Mouse (Mus musculus) embryonic facial prominence, embryonic 14.5 days (tissue): ENCODE measurements around the gene Tiam2. TPM values are rescaled to one million over a fixed set of nuclear protein-coding genes. Genes with fewer than 3 reads are reported as not detected.

Source experiments
- ATAC-seq: fragments of 200-750 bp; cut with Nextera tagmentation; 2 replicates; pipeline ENCODE4 v1.8.0; 2017; ENCODE audit warnings: low read depth, moderate number of reproducible peaks, moderate TSS enrichment
- DNase-seq: peaks from one replicate; pipeline ENCODE4 v3.0.0-alpha.2; 2015; ENCODE audit warnings: low spot score
- H3K27ac ChIP-seq: fragments of 300-500 bp; sonication (generic); replicated peaks from 2 replicates; pipeline ENCODE4 v1.5.1; 2014; ENCODE audit warnings: low read depth, mild to moderate bottlenecking, low read length, moderate library complexity
- H3K27me3 ChIP-seq: fragments of 300-500 bp; sonication (generic); replicated peaks from 2 replicates; pipeline ENCODE4 v1.6.1; 2014; ENCODE audit warnings: low read length; ENCODE audit not compliant: control insufficient read depth, insufficient read depth
- H3K36me3 ChIP-seq: fragments of 300-500 bp; sonication (generic); 2 replicates; pipeline ENCODE4 v1.6.1; 2014; ENCODE audit warnings: low read length, mixed read lengths; ENCODE audit not compliant: control insufficient read depth, insufficient read depth
- H3K4me1 ChIP-seq: fragments of 300-500 bp; sonication (generic); 2 replicates; pipeline ENCODE4 v1.6.1; 2014; ENCODE audit warnings: antibody characterized with exemption, low read length; ENCODE audit not compliant: control insufficient read depth, insufficient read depth
- H3K4me2 ChIP-seq: fragments of 300-500 bp; sonication (generic); 2 replicates; pipeline ENCODE4 v1.6.1; 2014; ENCODE audit warnings: low read depth, mild to moderate bottlenecking, low read length, moderate library complexity, mixed read lengths
- H3K4me3 ChIP-seq: fragments of 300-500 bp; sonication (generic); 2 replicates; pipeline ENCODE4 v1.5.1; 2014; ENCODE audit warnings: low read depth, mild to moderate bottlenecking, low read length
- H3K9ac ChIP-seq: fragments of 300-500 bp; sonication (generic); 2 replicates; pipeline ENCODE4 v1.6.1; 2014; ENCODE audit warnings: low read depth, mild to moderate bottlenecking, low read length, moderate library complexity, mixed read lengths
- H3K9me3 ChIP-seq: fragments of 300-500 bp; sonication (generic); 2 replicates; pipeline ENCODE4 v1.6.1; 2016; ENCODE audit warnings: low read length; ENCODE audit not compliant: control insufficient read depth
- WGBS: fragments of 180-500 bp; shearing (Covaris S2); extraction: QIAGEN DNeasy Blood & Tissue Kit; methylation state at CpG from one replicate; pipeline ENCODE4 v1.1.7; 2014; 5-methylcytosine and 5-hydroxymethylcytosine counted together
- polyA plus RNA-seq: library from polyadenylated mRNA; unstranded; fragments of >200 nt; fragmentation: Nextera tagmentation; extraction: Ambion mirVana; gene quantifications from 2 replicates; pipeline ENCODE4 v1.2.1, GENCODE M21; 2014

The Tiam2 gene
- polyA plus RNA-seq, 1 experiment from 2014 or later = 19.9 TPM

DNA sequence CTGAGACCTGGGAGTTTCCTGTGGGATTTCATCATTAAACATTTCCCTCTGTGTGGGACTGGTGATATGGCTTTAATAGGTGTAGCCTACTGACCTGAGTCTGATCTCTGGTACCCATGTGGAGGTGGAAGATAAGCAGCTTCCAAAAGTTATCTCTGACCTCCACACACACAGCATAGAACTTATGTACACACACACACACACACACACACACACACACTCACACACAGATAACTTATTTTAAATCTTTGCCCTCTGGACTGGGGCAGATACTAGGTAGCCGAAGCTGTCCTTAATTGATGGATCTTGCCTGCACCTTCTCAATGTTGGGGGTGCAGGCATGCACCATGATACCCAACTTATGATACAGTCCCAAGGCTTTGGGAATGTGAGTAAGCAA lies 108.9 kb downstream of the Tiam2 start:
- no peak for ATAC-seq
- 56% methylated on average over 1 of the region's 1 CpGs for WGBS

DNA sequence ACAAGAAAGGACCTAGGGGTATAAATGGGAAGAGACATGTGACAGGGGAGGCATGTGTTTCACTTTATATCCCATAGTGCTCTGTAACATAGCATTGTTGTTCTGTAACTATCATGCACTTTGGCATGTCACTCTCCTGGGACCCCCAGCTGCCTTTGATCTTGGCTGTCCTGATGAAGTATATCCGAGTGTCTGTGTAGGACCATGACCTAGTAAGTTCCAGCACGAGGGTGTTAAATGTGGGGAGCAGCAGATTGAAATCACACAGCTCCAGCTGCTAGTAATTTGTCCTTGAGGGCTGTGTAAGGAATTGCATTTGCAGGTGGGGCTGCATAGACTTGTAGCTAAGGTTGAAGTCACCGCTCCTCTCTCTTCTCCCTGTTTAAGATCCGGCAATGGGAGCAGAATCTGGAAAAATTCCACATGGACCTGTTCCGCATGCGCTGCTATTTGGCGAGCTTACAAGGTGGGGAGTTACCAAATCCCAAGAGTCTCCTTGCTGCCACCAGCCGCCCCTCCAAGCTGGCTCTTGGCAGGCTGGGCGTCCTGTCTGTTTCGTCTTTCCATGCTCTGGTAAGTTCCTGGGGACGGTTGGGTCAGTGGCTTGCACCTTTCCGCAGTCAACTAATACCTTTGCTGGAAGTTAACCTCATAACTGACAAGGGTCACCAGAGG lies 110.6 kb downstream of the Tiam2 start:
- Histone ChIP-seq H3K9ac (no peak overlapping the region), H3K27me3 (no peaks in the 10 kb centered on the region), H3K4me3 (no peak overlapping the region), H3K27ac (no peak overlapping the region), H3K36me3 (peaks cover 34% of the 10 kb centered on the region), H3K4me1 (0 out of 2 replicates have a peak, but pooled peaks cover 6% of the 10 kb centered on the region), H3K4me2 (no peak overlapping the region), H3K9me3 (no peaks in the 10 kb centered on the region)
- DNase-seq (peak; percentile 35), ATAC-seq (no peak)
- WGBS = 53% methylated on average over 12 of the region's 12 CpGs

More for the DNA sequence above, 108.9 kb downstream of the Tiam2 start:
- Histone ChIP-seq H3K4me3 (no peak overlapping the region), H3K36me3 (peaks cover 35% of the 10 kb centered on the region), H3K4me2 (no peak overlapping the region), H3K9ac (no peak overlapping the region), H3K27ac (no peak overlapping the region), H3K27me3 (no peaks in the 10 kb centered on the region), H3K9me3 (no peaks in the 10 kb centered on the region), H3K4me1 (0 out of 2 replicates have a peak, but pooled peaks cover 6% of the 10 kb centered on the region)
- no peak for DNase-seq

DNA sequence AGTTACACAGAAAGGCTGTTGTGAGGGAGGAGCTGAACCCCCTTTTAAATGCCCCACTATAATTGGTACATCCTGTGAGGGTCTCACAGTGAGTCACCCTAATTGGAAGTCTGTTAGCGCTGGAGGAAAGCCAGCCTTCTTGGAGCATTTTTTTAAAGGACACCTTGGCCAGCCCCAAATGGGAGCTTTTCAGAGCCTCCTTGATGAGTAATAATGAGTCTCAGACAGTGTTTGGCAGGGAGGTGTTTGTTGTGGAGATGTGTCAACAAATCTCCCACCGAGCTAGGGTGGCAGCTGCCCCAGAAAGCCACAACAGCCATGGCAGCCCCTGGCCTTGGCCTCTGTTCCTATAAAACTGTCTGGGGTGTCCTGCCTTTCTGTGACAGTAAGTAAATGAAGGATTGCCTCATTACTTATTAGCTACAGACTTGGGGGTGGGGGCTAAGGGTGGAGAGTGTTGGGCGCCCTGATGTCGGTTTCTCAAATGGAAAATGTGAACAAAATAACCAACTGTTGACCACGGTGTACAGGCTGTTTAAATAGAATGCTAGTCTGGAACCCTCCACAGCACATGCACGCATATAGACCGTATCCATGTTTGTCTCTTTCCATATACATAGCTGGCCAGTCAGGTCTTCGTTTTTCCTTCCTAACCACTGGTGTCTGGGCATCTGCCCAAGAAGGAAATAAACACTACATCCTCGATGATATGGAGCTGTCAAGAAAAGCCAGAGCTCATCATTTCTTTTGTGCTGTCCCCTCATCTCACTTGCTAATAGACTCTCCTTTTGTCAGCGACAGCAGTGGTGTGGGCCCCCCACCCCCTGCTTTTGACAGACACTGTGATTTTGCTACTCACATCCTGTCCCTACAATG lies 116.4 kb downstream of the Tiam2 start:
- Histone ChIP-seq H3K27me3 (no peaks in the 10 kb centered on the region), H3K4me3 (no peak overlapping the region), H3K9me3 (no peaks in the 10 kb centered on the region), H3K4me2 (no peak overlapping the region), H3K36me3 (peaks cover 22% of the 10 kb centered on the region), H3K9ac (no peak overlapping the region), H3K27ac (0 out of 2 replicates have a peak overlapping the region, but pooled peaks have one; percentile 6), H3K4me1 (peaks cover 5% of the 10 kb centered on the region; the same call in 1 of the 2 replicates)
- peak; percentile 76 for DNase-seq
- ATAC-seq = peak; percentile 64; the same call in 1 of the 2 replicates
- 62% methylated on average over 10 of the region's 10 CpGs for whole genome bisulfite sequencing

DNA sequence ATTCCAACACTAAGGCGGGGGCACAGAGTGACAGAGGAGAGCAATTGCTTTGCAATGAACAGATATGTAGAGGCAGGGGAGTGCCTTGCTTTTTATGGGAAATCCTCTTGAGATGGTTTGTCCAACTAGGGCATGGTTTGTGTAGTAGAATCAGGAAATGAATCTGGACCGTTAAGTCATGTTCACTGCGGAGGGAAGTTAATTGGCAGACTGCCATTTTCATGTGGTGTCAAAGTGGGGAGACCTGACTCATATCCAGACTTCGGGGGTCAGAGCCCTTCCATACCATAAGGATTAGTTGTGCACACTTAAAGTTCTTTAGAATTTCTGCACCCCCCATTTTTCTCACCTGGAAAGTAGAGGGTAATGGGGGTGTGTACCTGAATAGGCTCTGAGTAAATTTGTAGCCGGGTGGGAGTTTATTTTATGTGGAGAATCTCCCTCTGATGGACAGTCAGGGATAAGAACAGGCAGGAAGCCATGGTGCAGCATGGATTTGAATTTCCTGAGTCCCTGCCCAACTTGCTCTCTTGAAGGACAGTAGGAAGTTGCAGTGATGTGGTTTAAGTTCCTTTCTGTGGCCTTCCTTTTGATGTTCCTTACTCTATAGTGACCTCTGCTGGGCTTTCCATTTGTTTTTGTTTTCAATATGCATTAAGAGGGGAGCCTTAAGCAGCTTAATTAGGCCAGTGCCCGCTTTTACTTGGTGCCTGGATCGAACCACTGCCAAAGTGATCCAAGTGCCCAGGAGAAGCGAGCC lies 120.0 kb downstream of the Tiam2 start:
- Histone ChIP-seq H3K4me3 (no peak overlapping the region), H3K4me1 (peaks cover 5% of the 10 kb centered on the region; the same call in 1 of the 2 replicates), H3K27ac (no peak overlapping the region), H3K9ac (no peak overlapping the region), H3K36me3 (peaks cover 15% of the 10 kb centered on the region), H3K4me2 (no peak overlapping the region), H3K27me3 (no peaks in the 10 kb centered on the region), H3K9me3 (no peaks in the 10 kb centered on the region)
- WGBS = 48% methylated on average over 8 of the region's 8 CpGs
- no peak for ATAC-seq
- DNase-seq = peak; percentile 67

DNA sequence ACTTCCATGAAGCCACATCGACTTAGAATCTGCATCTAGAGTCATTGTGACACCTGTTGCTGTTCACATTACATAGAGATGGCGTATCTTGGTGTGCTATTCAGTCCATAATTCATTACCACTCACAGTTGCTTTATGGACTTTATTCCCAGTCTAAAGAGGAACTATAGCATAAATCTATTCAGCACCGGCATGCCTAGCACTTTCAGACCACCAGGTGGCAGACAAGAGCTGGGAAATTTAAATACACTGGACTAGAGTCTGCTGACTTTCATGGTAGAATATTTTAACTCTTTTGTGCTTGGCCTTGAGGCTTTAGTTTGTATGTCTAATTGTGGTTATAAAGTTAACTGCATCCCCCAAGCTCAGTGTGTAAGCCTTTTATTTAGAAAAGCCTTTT lies 122.4 kb downstream of the Tiam2 start:
- H3K4me1 ChIP-seq = peaks cover 5% of the 10 kb centered on the region; the same call in 1 of the 2 replicates
- 31% methylated on average over 3 of the region's 3 CpGs for WGBS
- DNase-seq (peak; percentile 74), ATAC-seq (no peak)
- H3K4me3 ChIP-seq = no peak overlapping the region
- no peak overlapping the region for H3K9ac ChIP-seq
- H3K27me3 ChIP-seq = no peaks in the 10 kb centered on the region
- no peak overlapping the region for H3K4me2 ChIP-seq
- no peak overlapping the region for H3K27ac ChIP-seq
- H3K36me3 ChIP-seq = peaks cover 29% of the 10 kb centered on the region
- H3K9me3 ChIP-seq = no peaks in the 10 kb centered on the region

DNA sequence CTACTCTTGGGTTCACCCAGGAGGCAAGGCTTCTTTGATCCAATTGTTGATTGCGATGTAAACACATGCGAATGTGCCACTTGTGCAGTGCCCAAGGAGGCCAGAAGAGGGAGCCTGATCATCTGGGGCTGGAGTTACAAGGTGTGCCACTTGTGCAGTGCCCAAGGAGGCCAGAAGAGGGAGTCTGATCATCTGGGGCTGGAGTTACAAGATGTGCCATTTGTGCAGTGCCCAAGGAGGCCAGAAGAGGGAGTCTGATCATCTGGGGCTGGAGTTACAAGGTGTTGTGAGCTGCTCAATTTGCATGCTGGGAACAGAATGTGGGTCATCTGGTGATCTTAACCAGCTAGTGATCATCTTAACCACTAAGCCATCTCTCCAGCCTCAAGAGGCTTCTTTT lies 124.7 kb downstream of the Tiam2 start:
- Histone ChIP-seq H3K4me2 (no peak overlapping the region), H3K9me3 (no peaks in the 10 kb centered on the region), H3K36me3 (peaks cover 42% of the 10 kb centered on the region), H3K27me3 (no peaks in the 10 kb centered on the region), H3K27ac (no peak overlapping the region), H3K4me1 (peaks cover 2% of the 10 kb centered on the region; the same call in 1 of the 2 replicates), H3K4me3 (no peak overlapping the region), H3K9ac (no peak overlapping the region)
- peak; percentile 40 for DNase-seq
- no peak for ATAC-seq
- WGBS = 63% methylated on average over 2 of the region's 2 CpGs

DNA sequence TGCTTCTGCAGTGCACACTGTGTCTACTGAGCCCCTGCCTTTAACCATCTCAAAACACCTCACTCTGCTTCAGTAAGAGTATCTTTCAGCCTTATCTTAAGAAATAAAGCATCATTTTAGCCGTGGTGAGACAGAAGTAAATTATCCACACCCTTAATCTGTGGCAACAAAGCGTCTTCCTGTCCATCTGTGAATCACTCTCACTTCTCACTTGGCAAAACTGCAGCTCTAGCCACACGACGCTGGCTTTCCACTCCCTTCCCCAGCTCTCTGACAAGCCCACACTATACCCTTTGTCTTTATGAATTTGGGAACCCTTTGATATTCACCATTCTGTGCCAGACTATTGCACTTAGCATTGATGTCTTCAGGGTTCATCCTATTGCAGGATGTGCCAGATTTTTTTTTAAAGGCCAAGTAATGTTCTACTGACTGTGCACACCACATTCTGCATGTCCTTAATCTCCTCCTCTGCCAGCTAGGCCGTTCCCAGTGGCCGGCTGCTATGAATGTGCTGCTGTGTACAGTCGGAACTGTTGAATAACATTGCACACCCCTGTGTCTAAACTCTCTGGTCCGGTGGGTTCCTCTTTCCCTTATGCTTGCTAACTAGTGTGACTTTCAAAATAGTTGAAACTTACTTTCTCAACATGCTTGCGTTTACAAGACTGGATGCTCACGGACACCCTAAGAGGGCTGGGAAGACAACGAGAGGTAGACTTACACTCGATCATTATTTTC lies 126.4 kb downstream of the Tiam2 start:
- Histone ChIP-seq H3K9me3 (no peaks in the 10 kb centered on the region), H3K27me3 (no peaks in the 10 kb centered on the region), H3K36me3 (peaks cover 49% of the 10 kb centered on the region), H3K4me3 (no peak overlapping the region), H3K27ac (no peak overlapping the region), H3K9ac (no peak overlapping the region), H3K4me2 (no peak overlapping the region), H3K4me1 (no peaks in the 10 kb centered on the region)
- 80% methylated on average over 12 of the region's 12 CpGs for WGBS
- ATAC-seq (no peak), DNase-seq (no peak)

DNA sequence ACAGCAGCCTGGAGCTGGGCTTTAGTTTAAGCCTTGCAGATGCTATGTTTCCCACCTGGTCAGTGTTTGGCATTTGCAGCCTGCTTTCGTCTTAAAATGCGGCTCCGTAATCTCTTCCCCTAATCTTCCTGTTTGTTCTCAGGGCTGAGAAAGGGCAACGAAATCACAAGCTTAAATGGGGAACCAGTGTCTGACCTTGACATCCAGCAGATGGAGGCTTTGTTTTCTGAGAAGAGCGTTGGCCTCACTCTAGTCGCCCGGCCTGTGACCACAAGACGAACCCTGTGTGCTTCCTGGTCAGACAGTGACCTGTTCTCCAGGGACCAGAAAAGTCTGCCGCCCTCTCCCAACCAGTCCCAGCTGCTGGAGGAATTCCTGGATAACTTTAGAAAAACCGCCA lies 127.6 kb downstream of the Tiam2 start:
- Histone ChIP-seq H3K9ac (no peak overlapping the region), H3K4me3 (no peak overlapping the region), H3K36me3 (peaks cover 49% of the 10 kb centered on the region), H3K9me3 (no peaks in the 10 kb centered on the region), H3K27me3 (no peaks in the 10 kb centered on the region), H3K4me2 (no peak overlapping the region), H3K4me1 (no peaks in the 10 kb centered on the region), H3K27ac (no peak overlapping the region)
- ATAC-seq = no peak
- no peak for DNase-seq
- WGBS = 29% methylated on average over 10 of the region's 10 CpGs
